Mouse (Mus musculus): ENCODE measurements at regions not wholly inside any gene's neighbourhood (a gene's known extent, or its start where the extent isn't known, plus 50 kb on each side); places are given as distances from the start of the nearest gene placed in this dataset.

GRCm38 (mm10) chr13:59210828-59211227 is 374.2 kb downstream of the Agtpbp1 start:
- no peak overlapping the region for H3K9ac ChIP-seq
- H3K27me3 ChIP-seq: peaks cover 3% of the 10 kb centered on the region; the same call in 1 of the 2 replicates
- no peak overlapping the region for H3K27ac ChIP-seq
- ATAC-seq (ENCODE audit: low FRiP score): no peak
- no peaks in the 10 kb centered on the region for H3K9me3 ChIP-seq
- H3K36me3 ChIP-seq (replicated peaks): no peaks in the 10 kb centered on the region
- H3K4me3 ChIP-seq (replicated peaks): no peak overlapping the region
- 64% methylated on average over 5 of the region's 5 CpGs for WGBS
- H3K4me1 ChIP-seq: peaks cover 5% of the 10 kb centered on the region; the same call in 1 of the 2 replicates
- no peak overlapping the region for H3K4me2 ChIP-seq

- 89% methylated on average over 3 of the region's 3 CpGs for WGBS
- H3K9ac ChIP-seq: no peak overlapping the region
Measured at GRCm38 (mm10) chr13:59206186-59206585, 378.8 kb downstream of the Agtpbp1 start.

GRCm38 (mm10) chr13:59204506-59204905 is 380.5 kb downstream of the Agtpbp1 start:
- Histone ChIP-seq H3K9me3 (no peaks in the 10 kb centered on the region), H3K27me3 (peaks cover 3% of the 10 kb centered on the region; the same call in 1 of the 2 replicates), H3K4me3 (replicated peaks) (no peak overlapping the region), H3K27ac (no peak overlapping the region), H3K9ac (no peak overlapping the region), H3K4me2 (no peak overlapping the region), H3K36me3 (replicated peaks) (no peaks in the 10 kb centered on the region), H3K4me1 (no peaks in the 10 kb centered on the region)
- WGBS: 89% methylated on average over 2 of the region's 2 CpGs
- ATAC-seq (ENCODE audit: low FRiP score): no peak

More at GRCm38 (mm10) chr13:59206186-59206585, 378.8 kb downstream of the Agtpbp1 start:
- no peak overlapping the region for H3K27ac ChIP-seq
- H3K4me1 ChIP-seq: peaks cover 5% of the 10 kb centered on the region; the same call in 1 of the 2 replicates
- H3K27me3 ChIP-seq: peaks cover 3% of the 10 kb centered on the region; the same call in 1 of the 2 replicates
- H3K9me3 ChIP-seq: no peaks in the 10 kb centered on the region
- H3K4me3 ChIP-seq (replicated peaks): no peak overlapping the region
- no peak for ATAC-seq (ENCODE audit: low FRiP score)
- no peaks in the 10 kb centered on the region for H3K36me3 ChIP-seq (replicated peaks)
- H3K4me2 ChIP-seq: no peak overlapping the region

GRCm38 (mm10) chr13:59196311-59196710 is 388.7 kb downstream of the Agtpbp1 start:
- ATAC-seq (ENCODE audit: low FRiP score): no peak
- Histone ChIP-seq H3K27me3 (no peaks in the 10 kb centered on the region), H3K27ac (no peak overlapping the region), H3K9me3 (no peaks in the 10 kb centered on the region), H3K4me3 (replicated peaks) (no peak overlapping the region), H3K4me2 (no peak overlapping the region), H3K9ac (no peak overlapping the region), H3K4me1 (no peaks in the 10 kb centered on the region), H3K36me3 (replicated peaks) (no peaks in the 10 kb centered on the region)
- 84% methylated on average over 5 of the region's 5 CpGs for WGBS

GRCm38 (mm10) chr13:59188431-59188830 is 382.1 kb downstream of the Ntrk2 start:
- no peak overlapping the region for H3K27ac ChIP-seq
- H3K36me3 ChIP-seq (replicated peaks): no peaks in the 10 kb centered on the region
- H3K27me3 ChIP-seq: no peaks in the 10 kb centered on the region
- H3K4me1 ChIP-seq: no peaks in the 10 kb centered on the region
- no peak overlapping the region for H3K4me2 ChIP-seq
- WGBS: 89% methylated on average over 11 of the region's 11 CpGs
- no peak overlapping the region for H3K4me3 ChIP-seq (replicated peaks)
- ATAC-seq (ENCODE audit: low FRiP score): no peak
- no peak overlapping the region for H3K9ac ChIP-seq
- H3K9me3 ChIP-seq: no peaks in the 10 kb centered on the region

Data from forebrain, embryonic 12.5 days (tissue).